Mouse (Mus musculus) frontal cortex, adult (tissue): ENCODE measurements around the gene Serpina5.
"Not testable (repeated sequence)": the region's sequence is repeated elsewhere in the genome, so short reads cannot be mapped to it uniquely, and the experiment has no call there.

Experiments
- ATAC-seq: cut with Nextera tagmentation; 2 replicates; pipeline ENCODE4 v1.9.2; 2017; ENCODE audit warnings: mild to moderate bottlenecking, moderate library complexity, mixed read lengths; ENCODE audit not compliant: low TSS enrichment

The Serpina5 gene

DNA sequence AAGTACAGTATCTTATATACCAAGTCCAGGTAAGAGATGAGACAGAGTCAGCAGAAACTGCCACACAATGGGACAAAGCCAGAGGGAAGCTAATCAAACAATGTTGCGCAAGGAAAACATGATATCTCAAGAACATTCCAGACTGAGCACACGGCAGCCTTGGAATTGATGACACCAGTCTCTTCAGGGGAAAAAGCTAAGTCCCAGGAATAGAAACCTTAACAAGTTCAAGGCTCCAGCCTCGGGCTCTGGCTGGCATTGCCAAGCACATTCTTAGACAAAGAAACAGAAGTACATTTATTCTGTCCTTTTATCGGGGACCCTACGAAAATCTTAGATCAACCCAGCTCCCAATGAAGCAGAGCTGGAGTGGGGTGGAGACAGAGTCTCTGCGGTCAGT lies at the start of gene Serpina5:
Gene Serpina5 (plus strand): TSS at position 346 of the 400 bp plus-strand sequence.
- ATAC-seq: no peak

DNA sequence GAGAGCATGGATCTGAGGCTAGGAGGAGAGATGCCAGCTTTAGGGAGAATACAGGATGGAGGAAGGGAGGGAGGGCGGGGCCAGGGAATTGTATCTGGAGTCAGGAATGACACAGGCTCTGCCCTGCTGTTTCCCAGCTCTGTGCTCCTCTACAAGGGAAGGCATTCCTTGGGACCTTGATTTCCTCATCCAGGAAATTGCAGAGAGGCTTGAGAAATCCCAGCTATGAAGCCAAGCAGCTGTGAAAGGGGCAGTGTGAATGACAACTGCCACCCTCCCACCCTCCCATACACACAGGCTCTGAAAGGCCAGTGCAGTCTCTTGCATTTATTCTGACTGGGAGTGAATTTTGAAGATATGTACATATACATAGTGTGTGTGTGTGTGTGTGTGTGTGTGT lies 46.9 kb upstream of the Serpina5 start:
- ATAC-seq: no peak

DNA sequence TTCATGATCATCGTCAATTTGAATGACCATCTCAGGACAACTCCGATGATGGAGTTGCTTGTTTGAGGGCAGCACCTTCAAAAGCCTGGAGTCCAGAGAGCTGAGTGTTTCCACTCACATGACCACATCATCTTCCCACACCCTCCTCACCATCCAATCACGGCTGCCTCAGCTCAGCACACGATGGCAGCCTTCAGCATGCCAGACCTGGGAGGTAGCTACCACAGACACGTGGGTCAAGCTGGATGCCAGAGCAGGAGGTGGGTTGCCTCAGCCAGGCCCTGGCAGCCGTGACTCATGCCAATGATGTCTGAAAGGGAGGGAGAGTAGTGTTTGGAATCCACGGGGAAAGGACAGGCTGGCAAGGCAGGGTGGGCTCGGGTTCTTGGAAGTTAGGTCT lies 45.2 kb upstream of the Serpina5 start:
- no peak for ATAC-seq

DNA sequence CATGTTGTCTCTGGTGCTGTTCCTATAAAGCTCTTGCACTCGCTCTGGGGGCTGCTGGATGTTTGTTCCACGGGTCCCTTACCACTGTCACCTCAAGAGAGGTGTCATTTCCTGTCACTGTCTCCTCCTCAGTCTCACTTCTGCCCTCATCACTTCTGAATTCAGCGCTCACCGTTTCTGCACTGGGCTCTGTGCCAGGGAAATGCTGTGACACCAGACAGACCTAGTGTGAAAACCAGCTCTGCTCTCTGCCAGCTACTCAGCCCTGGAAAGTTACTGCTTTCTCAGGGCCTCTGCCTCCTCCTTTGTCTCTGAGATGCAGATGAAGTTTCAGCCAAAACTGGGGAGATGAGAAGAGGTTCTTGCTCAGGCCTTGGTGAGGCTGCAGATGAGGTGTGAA lies 43.9 kb upstream of the Serpina5 start:
- peak; percentile 88 for ATAC-seq

DNA sequence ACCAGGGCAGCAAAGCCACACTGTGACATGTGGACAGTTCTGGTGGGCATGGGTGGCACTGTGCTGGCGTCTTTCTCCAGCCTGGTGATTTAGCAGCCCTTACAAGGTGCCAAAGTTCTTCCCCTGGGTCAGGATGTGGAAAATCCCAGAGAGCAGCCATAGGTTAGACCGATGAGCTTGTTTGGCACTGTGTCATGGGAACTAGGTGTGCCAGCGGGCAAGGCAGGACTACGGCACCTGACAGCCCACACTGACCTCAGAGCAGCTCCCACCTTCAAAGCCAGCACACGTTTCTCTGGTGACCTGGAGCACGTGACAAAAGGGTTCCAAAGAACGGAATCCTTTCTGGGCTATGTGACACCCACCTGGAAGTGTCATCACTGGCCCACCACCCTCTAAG lies 43.4 kb upstream of the Serpina5 start:
- no peak for ATAC-seq

DNA sequence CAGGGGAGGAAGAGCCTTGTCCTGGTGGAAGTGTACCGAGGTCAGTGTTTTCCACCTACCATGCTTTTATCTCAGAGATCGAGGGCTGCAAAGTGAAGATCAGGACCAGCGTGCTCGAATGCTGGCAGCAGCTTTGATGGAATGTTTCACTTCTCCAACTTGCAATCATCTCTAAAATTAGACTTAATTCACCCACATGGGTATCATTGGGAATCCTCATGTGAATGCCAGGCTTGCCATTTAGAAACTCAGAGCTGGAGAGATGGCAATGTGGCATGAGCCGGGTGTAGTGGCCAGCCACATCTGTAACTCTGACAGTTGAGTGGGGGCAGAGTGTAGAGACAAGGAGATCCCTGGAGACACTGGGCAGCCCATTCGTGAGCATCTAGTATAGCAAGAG lies 40.8 kb upstream of the Serpina5 start:
- ATAC-seq: peak; percentile 50

DNA sequence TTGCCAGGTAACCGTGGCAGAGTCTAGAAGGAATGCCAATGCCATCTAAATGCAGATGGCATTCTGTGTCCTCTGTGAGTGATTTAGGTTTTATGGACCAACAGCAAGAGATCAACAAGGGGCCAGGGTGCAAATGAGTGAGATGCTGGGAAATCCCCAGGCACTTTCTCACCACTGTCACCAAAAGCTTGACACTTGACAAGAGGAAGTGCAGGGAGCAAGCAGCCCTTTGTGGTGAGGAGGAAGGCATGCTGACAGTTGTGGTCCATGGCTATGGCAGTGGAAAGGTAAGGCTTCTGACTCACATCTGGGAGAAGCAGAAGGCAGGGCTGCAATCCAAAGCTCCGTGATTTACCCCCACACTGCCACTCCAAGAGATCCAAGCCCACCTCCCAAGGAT lies 39.1 kb upstream of the Serpina5 start:
- ATAC-seq: no peak

DNA sequence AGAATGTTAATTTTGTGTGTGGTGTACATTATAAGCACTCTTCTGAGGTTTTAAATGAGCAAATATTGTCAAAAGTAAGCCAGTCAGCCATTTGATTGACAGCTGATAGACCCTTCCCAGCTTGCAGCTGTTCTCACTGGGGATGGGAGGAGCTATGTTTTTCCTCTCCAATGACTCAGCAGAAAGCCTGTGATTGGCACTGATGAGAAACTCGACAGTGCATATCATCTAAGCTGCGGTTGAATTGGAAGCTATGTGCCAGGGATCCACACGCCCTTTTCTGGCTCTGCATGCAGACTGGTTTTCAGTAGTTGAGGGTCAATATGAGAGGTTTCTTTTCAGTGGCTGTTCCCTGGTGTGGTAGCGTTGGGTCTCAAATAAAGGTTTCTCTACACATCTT lies 36.4 kb upstream of the Serpina5 start:
- ATAC-seq: no peak

DNA sequence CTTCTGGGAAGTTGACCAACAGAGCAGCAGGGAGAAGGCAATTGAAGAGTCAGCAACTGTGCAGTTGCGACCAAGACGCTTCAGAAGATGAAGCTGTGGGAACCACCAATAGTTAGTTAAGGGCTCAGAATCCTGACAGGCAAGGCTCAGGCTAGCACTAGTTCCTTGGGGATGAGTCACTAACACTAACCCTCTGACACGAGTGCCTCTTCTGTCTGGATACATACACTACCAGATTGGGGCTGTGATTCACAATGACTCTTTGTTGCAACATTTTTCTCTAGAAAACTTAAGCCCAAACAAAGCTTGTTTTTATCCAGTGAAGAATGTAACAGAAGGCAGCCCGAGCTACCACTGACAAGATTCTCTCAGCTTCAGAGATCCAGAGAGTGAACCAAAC lies 35.9 kb upstream of the Serpina5 start:
- no peak for ATAC-seq

DNA sequence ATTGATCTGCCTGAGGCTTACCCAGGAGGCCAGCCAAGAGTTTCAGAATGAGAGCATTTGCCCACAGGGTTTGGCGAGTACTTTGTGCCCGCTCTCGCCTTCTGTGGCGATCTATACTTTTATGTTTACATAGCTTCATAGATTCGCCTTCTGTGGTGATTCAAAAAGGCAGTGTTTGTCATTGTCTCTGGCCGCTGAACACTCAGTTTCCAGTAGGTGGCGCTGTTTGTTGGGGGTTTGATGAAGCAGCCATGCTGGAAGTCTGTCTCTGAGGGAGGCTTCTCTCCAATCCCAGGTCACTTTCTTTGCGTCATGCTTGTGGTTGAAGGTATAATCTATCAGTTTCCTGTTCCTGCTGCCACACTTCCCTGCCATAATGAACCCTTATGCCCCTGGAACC lies 34.7 kb upstream of the Serpina5 start:
- no peak for ATAC-seq

DNA sequence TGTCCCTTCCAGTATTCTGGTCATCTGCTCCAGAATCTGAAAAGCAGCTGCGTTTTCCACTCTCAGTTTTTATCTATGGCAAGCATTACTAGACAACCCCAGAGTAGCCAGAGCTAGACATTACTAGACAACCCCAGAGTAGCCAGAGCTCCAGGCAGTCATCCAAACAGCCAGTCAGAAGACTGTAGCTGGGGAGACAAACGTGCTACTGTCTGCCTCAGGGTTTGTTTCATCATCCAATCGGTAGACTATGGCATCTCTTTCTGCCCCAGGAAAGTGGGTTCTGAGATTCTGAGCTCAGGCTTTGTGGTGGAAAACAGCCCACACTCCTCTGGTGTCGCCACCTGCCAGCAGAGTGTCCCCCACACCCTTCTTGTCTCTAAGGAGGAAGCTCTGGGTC lies 33.4 kb upstream of the Serpina5 start:
- peak; percentile 88 for ATAC-seq

DNA sequence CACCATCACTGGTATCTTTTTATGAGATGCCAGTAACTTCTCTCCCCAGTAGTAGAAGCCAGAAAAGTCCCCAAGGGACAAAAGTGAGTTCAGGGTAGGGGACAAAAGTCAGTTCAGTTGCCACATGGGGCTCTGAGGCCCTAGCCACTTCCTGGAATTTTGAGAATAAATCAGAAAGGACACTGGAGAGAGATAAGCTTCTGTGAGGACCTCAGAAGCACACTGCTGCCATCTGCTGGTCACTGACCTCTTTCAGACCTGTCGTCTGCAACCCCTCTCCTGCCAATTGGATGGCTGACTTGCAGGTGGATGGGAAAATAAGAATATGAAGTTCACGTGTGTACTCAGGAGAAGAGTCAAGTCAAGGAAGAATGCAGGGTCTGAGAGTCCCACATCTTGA lies 31.3 kb upstream of the Serpina5 start:
- peak; percentile 65 for ATAC-seq

DNA sequence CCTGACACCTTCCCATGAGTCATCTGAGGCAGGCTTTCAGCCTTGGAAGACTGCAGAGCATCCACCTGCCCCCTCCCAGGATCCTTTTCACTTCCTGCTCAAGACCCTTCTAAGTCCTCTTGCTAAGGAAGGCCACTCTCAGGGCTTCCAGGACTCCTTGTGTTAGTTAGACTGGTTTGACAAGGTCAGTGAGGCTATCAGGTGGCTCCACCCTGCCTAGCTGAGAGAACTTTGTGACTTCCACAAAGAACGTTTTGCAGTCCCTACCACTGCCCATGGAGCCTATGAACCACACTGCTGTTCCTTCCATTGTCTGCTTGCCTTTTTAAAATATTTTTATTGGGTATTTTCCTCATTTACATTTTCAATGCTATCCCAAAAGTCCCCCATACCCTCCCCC lies 29.2 kb upstream of the Serpina5 start:
- no peak for ATAC-seq

DNA sequence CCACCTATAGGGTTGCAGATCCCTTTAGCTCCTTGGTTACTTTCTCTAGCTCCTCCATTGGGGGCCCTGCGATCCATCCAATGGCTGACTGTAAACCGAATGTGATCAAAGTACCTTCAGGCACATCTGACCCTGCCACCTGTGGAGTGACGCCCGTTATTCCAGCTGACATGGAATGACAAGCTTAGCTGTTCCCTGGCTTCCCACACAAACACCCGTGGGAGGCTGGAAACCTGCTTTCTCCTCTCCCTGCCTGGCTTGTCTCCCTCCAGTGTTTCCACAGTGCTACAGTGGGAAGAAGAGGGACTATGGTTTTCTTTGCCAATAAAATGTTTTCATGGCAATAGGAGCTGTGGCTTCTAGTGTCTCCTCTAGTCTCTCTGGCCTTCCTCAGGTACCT lies 28.6 kb upstream of the Serpina5 start:
- 0 out of 2 replicates have a peak, but pooled peaks have one; percentile 53 for ATAC-seq

DNA sequence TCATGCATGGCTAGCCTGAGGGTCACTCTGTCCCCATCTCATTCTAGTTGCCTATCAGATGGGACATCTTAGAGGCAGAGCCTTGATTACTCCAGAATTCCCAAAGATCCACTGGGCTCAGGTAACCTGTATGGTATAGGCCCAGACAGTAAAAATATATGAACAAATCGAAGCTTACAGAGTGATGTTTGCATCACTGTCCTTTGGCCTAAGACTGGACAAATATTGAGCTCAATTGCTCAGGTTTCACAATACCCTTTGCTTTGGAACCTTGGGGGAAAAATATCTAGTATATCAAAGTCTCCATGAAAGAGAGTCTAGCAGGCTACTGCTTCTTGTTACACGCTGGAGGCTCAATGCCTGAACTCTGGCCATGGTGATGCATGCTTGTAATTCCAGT lies 10.8 kb upstream of the Serpina5 start:
- no peak for ATAC-seq

DNA sequence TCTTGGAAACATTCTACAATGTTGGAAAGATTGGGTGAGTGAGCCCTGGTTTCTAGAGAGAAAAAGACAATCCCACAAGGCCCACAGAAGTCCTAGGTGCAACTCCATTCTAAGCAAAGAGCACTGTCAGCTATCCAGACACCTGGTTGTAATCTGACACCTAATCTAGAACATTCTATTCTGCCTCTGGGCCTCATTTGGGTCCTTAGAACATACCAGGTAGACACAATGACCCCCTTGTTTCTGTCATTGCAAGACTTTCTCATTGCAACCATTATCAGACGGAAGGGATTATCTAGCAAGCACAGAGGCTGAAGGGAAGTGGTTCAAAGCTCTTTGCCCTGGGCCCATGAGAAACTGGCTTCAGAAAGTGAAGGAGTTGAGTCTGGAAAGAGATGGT lies 9.6 kb upstream of the Serpina5 start:
- no peak for ATAC-seq

DNA sequence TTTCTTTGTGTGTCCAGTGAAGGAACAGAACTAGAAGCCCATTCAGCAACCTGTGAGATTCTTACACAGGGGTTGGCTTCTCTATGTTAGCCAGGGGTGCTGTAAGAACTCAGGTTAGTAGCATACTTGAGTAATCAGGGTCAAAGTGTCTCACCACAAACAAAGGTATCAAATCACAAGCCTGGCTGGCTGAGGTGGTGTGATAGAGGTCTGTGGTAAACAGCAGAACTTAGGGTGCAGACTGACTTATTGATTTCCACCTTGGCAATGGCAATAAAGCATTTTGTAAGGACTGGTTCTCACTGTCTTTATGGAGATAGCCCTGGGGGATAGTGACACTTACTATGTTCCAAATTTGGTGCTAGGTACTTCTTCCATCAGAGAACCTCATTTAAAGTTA lies 4.9 kb downstream of the Serpina5 start:
- no peak for ATAC-seq

DNA sequence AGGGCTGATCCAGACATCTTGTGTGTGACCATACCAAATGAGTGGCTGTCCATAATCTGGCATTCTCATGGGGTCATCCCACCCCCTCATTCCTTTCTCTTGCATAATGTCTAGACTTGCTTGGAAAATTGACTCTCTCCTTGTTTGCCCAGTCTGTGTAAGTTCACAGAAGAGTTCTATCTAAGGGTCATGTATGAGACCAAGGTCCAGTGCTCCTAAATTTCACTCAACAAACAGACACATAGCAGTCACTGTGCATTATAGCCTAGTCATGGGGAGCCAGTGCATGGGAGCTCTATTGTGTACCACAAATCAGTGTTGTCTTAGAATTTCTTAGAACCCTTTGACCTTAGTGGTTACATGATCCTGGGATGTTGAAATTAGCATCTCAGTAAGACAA lies 6.0 kb downstream of the Serpina5 start:
- ATAC-seq: no peak

DNA sequence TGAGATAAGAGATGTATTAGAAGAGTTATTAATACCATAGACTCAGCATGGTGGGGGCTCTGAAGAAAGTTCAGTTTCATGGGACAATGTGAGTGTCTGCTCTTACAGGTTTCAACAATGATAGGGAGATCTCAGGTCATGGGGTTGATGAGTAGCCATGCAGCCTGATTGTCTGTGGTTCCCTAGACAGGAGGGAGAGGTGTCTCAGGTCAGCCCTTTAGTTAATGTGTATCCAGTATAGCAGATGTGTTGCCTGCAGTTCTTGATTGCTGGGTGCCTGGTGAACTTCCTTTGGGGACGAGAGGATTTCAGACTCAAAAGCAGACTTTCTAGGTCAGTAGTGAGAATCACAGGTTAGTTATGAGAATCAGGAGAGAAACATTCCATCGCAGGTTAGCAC lies 7.6 kb downstream of the Serpina5 start:
- no peak for ATAC-seq

DNA sequence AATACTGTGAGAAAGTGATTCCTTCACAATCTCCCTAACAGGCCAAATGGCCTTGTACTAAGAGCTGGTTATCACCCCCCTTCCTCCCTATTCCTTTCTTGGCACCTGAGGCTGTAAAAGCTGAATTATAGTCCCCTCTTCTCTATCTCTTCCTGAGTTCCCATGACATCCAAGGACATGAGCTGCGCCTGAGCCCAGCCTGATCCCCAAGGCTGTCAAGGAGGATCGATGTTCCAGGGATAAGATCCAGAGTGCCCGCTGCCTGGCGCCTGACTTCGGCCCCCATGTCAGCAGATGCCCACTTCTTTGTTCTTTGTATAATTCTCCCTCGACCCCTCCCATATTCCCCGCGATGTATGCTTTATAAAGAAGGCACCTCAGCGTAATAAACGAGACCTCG lies 11.4 kb downstream of the Serpina5 start, which contains the start of gene Serpina3a:
Gene Serpina3a (plus strand): TSS at position 392 of the 400 bp plus-strand sequence.
- ATAC-seq: not testable (repeated sequence)

DNA sequence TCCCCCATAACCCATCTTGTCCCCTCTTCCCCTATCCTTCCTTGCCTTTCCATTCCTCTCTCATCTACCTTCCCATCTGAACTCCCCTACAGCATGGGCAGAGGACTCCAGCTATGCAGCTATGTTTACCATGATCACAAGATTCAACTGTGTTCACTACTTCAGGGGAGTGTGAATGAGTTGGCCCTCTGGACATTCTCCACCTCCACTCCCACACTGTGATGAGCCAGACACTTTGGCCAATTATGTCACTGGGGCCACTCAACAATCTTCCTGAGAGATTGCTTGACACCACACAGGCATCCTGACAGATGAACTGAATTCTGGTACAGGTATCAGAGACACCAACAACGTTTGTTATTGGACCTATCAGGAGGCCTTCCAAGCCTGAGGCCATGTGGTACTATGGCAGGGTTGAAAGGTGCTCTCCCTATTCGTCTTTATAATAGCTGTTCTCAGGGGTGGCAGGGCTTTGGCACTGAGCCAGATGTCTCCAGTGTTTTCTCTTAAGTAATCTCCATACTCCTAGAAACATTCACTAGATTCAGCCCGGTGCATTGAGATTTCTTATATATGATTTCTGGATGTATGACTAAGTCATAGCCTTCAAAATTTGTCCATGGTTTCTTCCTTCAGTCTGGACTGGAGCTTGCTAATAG lies 14.1 kb downstream of the Serpina5 start:
- ATAC-seq: no peak

DNA sequence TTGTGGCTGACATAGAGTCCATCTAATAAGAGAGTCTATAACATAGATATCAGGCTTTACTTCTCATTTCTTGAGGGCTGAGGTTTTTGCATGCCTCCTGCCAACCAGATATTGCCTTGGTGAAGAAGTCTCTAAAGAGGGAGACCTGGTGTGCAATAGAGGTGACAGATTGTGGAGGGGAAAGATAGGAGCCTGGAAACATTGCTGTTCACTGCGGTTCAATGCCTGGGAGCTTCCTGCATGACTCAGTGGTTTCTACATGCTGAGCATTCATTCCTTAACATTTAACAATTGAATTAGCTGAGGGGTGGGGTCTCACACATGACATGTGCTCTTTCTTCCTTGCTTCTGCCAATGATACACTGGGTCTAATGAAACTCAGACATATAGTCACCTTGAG lies 22.2 kb downstream of the Serpina5 start:
- no peak for ATAC-seq

DNA sequence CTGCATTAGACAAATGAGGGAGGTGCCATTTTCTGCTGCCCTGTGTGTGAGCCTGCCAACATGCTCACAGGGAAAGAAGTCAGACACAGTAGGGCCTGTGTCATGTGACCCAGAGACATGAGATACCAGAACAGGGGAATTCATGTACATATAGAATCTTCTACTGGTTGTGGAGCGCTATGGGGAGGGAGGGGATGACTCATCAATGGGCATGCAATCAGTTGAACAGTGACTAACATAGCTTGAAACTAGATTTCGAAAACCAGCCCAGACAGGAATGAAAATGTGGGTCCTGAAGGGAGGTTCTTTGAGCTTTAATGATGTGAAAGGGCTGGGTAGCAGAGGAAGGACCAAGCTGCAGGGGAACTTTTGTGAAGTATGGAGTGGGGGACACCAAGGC lies 23.1 kb downstream of the Serpina5 start:
- ATAC-seq: no peak

DNA sequence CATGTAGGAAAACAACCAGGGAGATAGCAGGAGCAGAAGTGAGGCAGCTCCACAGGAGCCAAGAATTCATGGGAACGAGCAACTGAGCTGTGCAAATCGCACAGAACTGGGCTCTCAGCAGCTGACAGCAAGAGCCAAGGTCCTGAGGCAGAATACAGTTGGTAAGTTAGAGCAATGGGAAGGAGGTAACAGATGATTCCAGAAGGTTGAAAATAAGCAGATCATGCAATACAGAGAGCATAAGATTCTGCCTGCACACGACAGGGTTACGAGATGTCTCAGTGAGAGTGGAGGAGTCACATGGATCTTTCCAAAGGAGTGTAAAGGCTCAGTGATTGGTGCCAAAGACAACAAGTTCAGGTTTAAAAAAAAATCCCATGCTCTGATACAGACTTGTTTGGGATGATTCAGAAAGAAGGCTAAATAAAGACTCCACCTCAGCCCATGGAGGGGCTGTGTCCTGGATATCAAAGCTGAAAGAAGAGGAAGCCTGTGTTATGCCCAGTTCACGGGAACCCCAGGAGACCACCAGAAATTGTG lies 24.2 kb downstream of the Serpina5 start:
- ATAC-seq: no peak
